Mouse (Mus musculus) right cerebral cortex, postnatal 36 days (tissue): ENCODE results near the gene Plcxd3.

Experiments
- DNase-seq, 2 experiments: peaks; one replicate each; pipeline ENCODE4 v3.0.0; 2022; ENCODE audit warnings: low spot score in 2 of 2, mixed read lengths in 1 of 2

Plcxd3 gene

GRCm38 (mm10) chr15:4375423-4376220 lies at the start of gene Plcxd3:
Gene Plcxd3, plus strand, starts transcription at chr15:4375491.
- peak; percentile 16 to 26 for DNase-seq

GRCm38 (mm10) chr15:4331867-4332266 lies 43.4 kb upstream of the Plcxd3 start:
- no peak for DNase-seq

DNA sequence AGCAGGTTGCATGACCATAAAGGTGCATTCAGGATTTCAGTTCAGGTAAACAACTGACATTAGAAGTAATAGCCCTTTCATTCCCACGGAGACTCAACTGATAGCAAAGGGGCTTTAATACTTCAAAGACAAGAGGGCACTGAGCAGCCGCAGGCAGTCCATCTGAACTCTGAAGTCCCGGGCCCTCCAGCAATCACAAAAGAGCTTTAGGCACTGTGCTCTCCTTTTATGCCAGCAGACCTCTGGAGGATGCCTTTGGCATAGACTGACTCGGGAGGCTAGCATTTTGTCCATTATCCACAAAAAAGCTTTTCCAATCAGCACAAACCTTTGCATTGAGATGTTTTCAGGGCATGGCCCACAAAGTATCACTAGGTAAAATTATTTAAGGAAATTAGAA lies 33.7 kb upstream of the Plcxd3 start:
- DNase-seq, result no peak

DNA sequence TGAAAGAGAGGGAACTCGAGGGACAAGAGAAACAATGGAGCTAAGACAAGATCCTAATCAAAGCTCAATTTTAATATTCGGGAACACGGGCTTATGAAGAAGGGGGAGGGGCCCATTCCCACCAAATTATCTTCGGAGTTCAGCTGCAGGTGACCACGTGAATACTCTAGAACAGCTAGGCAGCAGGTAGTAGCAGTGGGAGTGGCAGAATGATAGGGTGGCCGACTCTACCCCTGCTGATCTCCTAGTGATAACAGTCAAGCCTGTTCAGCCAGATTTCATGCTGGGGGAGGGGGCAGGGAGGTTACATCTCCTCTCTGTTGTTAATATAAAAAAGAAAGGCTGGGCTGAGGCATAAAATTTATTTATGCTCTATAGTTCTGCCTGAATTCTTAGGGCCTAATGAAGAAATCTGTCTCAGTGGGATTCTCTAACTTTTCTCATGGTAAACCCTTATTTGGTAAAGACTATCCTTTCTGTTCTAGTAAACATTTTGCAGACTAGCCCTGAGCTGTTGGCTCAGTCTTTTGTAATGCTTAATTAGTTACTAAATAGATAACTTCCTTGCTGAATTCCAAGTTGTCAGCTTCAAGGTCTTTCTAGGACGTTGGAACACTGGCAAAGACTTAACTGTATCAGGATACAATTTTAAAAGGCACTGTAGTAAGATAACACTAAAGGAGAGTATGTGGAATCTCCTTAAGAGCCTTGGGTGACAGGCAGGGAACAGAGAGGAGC lies 26.3 kb upstream of the Plcxd3 start:
- DNase-seq, result no peak

- DNase-seq, result no peak
Observed at GRCm38 (mm10) chr15:4356397-4356796, 18.9 kb upstream of the Plcxd3 start.

- no peak for DNase-seq
Observed at GRCm38 (mm10) chr15:4357706-4358105, 17.6 kb upstream of the Plcxd3 start.

GRCm38 (mm10) chr15:4367801-4368200 lies 7.5 kb upstream of the Plcxd3 start:
- no peak for DNase-seq

GRCm38 (mm10) chr15:4374453-4374990 lies 769 bp upstream of the Plcxd3 start:
- no peak for DNase-seq

- DNase-seq, result no peak
Observed at GRCm38 (mm10) chr15:4375031-4375422, 264 bp upstream of the Plcxd3 start.

DNA sequence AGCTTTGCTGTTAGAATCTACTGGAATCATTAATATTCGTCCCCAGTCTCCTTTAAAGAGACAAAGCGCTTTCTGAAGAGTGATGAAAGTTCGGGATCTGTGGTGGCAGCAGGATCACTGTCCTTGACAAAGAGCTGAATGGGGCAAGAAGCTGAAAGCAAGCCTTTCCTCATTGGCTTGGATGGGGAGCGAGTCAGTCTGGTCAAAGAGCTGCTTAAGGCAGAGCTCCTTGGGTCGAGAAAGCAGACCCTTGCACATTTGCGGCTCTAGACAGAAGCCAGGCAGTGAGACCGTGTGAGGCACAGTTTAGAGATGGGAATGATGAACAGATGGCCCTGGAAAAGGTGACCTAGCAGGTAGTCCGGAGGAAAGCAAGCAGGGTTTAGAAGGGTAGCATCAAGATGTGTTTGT lies 935 bp downstream of the Plcxd3 start:
- no peak for DNase-seq

GRCm38 (mm10) chr15:4378766-4379165 lies 3.5 kb downstream of the Plcxd3 start:
- DNase-seq, result no peak

GRCm38 (mm10) chr15:4387774-4388173 lies 12.5 kb downstream of the Plcxd3 start:
- no peak for DNase-seq

DNA sequence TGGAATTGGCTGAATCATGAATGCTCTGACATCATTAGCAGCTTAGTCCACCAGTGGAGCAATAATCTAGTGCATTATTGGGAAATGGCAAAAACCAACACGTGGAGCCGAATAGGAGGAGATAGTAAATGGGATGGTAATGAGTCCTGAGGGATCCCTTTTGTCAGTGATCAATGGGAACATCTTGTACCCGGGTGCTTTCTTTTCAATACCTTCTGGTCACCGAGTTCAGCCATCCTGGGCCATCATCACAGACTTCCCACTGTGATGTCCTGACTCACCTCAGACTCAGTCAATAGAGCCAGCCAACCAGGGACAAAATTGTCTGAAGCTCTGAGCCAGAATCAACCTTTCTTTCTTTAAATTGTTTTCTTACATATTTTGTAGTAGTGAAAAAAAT lies 24.8 kb downstream of the Plcxd3 start:
- no peak for DNase-seq

- DNase-seq, result no peak
Observed at GRCm38 (mm10) chr15:4411333-4411732, 36.0 kb downstream of the Plcxd3 start.

DNA sequence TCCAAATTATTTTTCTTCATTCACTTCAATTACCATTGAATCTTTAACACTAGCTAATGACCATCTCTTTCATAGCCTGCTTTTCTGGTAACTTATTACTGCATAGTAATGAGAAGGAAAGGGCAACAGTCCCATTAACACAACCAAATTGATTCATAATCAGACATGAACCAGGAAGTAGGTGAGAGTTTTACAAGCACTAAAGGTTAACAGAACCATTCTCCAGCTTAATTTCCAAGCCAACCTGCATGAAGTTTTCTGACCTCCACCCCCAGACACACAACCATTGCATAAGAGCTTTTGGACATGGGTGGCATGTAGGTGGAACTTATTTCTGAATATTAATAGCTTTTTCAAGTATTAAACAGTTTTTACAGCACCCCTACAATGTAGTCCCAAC lies 64.8 kb downstream of the Plcxd3 start:
- no peak for DNase-seq

GRCm38 (mm10) chr15:4496182-4496581 lies 120.9 kb downstream of the Plcxd3 start:
- DNase-seq, result no peak

- no peak for DNase-seq
Observed at GRCm38 (mm10) chr15:4496984-4497383, 121.7 kb downstream of the Plcxd3 start.

GRCm38 (mm10) chr15:4498036-4498435 lies 122.7 kb downstream of the Plcxd3 start:
- peak; percentile 16 to 25 for DNase-seq

DNA sequence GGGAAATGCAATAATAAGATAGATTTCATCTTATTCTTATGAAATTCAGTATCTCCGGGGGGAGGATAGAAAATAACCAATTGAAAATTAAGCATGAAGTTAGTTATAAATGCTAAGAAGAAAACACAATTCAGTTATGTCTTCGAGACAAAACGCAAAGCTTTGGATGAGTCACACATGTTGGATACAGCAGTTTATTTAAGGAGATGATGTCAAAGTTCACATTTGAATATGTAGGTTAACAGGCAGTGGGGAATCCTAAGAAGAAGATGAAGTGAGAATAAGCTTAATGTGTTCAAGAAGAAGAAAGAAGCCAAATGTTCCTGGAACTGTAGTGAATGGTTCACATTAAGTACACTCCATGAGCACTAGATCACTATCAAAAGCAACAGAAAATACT lies 128.1 kb downstream of the Plcxd3 start:
- no peak for DNase-seq

DNA sequence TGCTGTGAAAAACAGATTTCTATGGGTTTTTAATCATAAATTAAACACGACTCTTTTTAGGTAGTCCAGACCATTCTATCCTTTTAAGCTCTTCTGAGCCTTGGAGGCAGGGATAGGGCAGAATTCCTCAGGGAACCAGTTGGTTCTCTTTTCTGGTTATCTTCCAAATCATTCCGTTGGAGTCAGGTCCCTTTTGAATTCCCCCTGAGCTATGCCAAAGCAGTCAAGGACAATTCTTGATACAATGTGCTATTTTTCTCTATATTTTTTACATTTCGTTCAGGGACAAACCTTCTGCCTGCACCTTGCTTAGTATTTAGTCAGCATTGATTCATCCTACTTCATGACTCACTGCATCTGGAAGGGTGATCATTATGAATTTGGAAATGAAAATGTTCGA lies 128.5 kb downstream of the Plcxd3 start:
- DNase-seq, result no peak

DNA sequence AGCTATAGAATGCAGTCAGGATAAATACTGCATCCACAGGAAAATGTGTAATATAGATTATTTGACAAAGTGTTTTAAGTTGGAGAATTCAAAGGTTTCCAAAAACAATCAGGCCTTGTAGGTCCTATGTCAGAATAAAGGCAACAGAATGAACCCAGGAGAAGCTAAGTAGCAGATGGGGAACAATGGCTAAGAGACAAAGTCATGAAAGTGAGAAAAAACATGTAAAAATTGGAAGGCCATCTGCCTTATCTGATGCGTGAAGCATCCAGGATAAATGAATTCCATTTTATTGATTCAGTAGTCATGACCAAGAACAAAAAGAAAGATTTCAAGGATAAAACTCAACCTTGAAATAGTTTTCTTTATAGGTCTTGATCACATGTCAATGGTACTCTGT lies 139.4 kb downstream of the Plcxd3 start:
- no peak for DNase-seq

- DNase-seq, result peak in 1 of 2 experiments; percentile 7
Observed at GRCm38 (mm10) chr15:4524598-4524997, 149.3 kb downstream of the Plcxd3 start.

- DNase-seq, result no peak
Observed at GRCm38 (mm10) chr15:4533700-4534099, 158.4 kb downstream of the Plcxd3 start.
